In the genomic region with DNA sequence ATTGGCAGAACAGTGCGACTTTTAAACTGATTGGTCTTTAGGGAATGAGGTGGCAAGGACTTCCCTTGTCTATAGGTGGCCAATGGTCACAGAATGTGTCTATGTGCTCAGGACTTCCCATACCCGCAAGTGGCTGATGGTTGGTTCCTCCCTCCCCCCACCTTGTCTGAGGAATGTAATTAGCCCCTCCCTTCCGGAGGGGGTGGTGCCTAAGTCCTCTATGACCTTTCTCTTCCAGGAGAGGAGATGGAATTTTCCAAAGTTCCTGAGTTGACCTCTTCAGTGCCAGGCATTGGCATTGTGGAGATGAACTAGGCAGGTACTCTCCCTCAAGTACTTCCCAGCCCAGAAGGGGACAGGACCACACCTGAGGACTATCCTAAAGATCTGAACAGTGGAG, we compare ENCODE assay signal across 20 mouse cellular contexts. TPM values are rescaled to one million over a fixed set of nuclear protein-coding genes. Genes with fewer than 3 reads are reported as not detected.
DNase-seq lines count a peak whose midpoint lies in the region; ATAC-seq and TF ChIP-seq lines count a peak whose summit lies in the region.
"Had no signal": no experiment of that assay in that cellular context is flagged by ENCODE, and none has a peak within 500 bp of the region (broad histone marks: within the 10 kb centered on the region; RNA-seq: fewer than 3 reads in every experiment).

No protein-coding gene starts in this region.

- no peak for TF ChIP-seq CTCF in forebrain, postnatal 0 days (IDR thresholded peaks at IDR 0.05; ENCODE audit: low read depth)

- no peak overlapping the region for H3K4me2 ChIP-seq in forebrain, postnatal 0 days (ENCODE audit: low read depth)
- no peak overlapping the region for H3K4me2 ChIP-seq in midbrain, embryonic 14.5 days (ENCODE audit: low read length)
- H3K4me2 ChIP-seq in midbrain, embryonic 11.5 days, result no peak overlapping the region
- no peak overlapping the region for H3K4me2 ChIP-seq in forebrain, embryonic 14.5 days (ENCODE audit: low read length)
- H3K4me2 ChIP-seq: heart, embryonic 13.5 days; limb, embryonic 15.5 days had no signal

- no peaks in the 10 kb centered on the region for H3K36me3 ChIP-seq in forebrain, embryonic 10.5 days (replicated peaks)
- no peaks in the 10 kb centered on the region for H3K36me3 ChIP-seq in forebrain, postnatal 0 days (ENCODE audit: insufficient read depth)
- no peaks in the 10 kb centered on the region for H3K36me3 ChIP-seq in midbrain, embryonic 14.5 days (ENCODE audit: control insufficient read depth, insufficient read depth, low read length)
- H3K36me3 ChIP-seq in midbrain, embryonic 11.5 days (ENCODE audit: control insufficient read depth, insufficient read depth, low read length), result no peaks in the 10 kb centered on the region
- H3K36me3 ChIP-seq in forebrain, embryonic 14.5 days (ENCODE audit: control insufficient read depth, insufficient read depth, low read length), result no peaks in the 10 kb centered on the region
- H3K36me3 ChIP-seq: G1E; heart, embryonic 13.5 days; limb, embryonic 15.5 days had no signal

- no peaks in the 10 kb centered on the region for H3K9me3 ChIP-seq in forebrain, embryonic 10.5 days
- H3K9me3 ChIP-seq in forebrain, postnatal 0 days (ENCODE audit: low read length), result no peaks in the 10 kb centered on the region
- H3K9me3 ChIP-seq in midbrain, embryonic 14.5 days (ENCODE audit: control insufficient read depth, low read length), result no peaks in the 10 kb centered on the region
- H3K9me3 ChIP-seq in midbrain, embryonic 11.5 days (ENCODE audit: control insufficient read depth, low read length), result no peaks in the 10 kb centered on the region
- H3K9me3 ChIP-seq in forebrain, embryonic 14.5 days (replicated peaks; ENCODE audit: control insufficient read depth, low read length), result no peaks in the 10 kb centered on the region
- H3K9me3 ChIP-seq: G1E; heart, embryonic 13.5 days; limb, embryonic 15.5 days had no signal

- ATAC-seq in forebrain, postnatal 0 days, result no peak
- no peak for ATAC-seq in midbrain, embryonic 14.5 days (ENCODE audit: low FRiP score, low TSS enrichment)
- ATAC-seq in midbrain, embryonic 11.5 days (ENCODE audit: low FRiP score), result no peak
- ATAC-seq in forebrain, embryonic 14.5 days, result no peak
- ATAC-seq: intestine, embryonic 16.5 days had no signal

- WGBS in forebrain, embryonic 10.5 days, result 48% methylated on average over 3 of the region's 3 CpGs
- WGBS in forebrain, postnatal 0 days, result 40% methylated on average over 3 of the region's 3 CpGs
- WGBS in midbrain, embryonic 14.5 days, result 51% methylated on average over 3 of the region's 3 CpGs
- 48% methylated on average over 3 of the region's 3 CpGs for WGBS in midbrain, embryonic 11.5 days
- 40% methylated on average over 3 of the region's 3 CpGs for WGBS in forebrain, embryonic 14.5 days

- H3K27ac ChIP-seq in forebrain, embryonic 10.5 days, result peak overlapping the region; percentile 76; the same call in 1 of the 2 replicates
- no peak overlapping the region for H3K27ac ChIP-seq in forebrain, postnatal 0 days (ENCODE audit: low read depth, low read length)
- peak overlapping the region; percentile 55; the same call in 1 of the 2 replicates for H3K27ac ChIP-seq in midbrain, embryonic 14.5 days (replicated peaks; ENCODE audit: low read depth, low read length)
- H3K27ac ChIP-seq in midbrain, embryonic 11.5 days (ENCODE audit: low read depth, low read length), result no peak overlapping the region
- peak overlapping the region; percentile 58; the same call in 1 of the 2 replicates for H3K27ac ChIP-seq in forebrain, embryonic 14.5 days (ENCODE audit: low read depth, low read length)
- H3K27ac ChIP-seq: heart, embryonic 13.5 days; macrophage had no signal

- H3K9ac ChIP-seq in forebrain, postnatal 0 days, result no peak overlapping the region
- H3K9ac ChIP-seq in midbrain, embryonic 14.5 days (replicated peaks; ENCODE audit: low read length), result no peak overlapping the region
- no peak overlapping the region for H3K9ac ChIP-seq in midbrain, embryonic 11.5 days (ENCODE audit: low read length)
- H3K9ac ChIP-seq in forebrain, embryonic 14.5 days (ENCODE audit: low read length), result no peak overlapping the region
- H3K9ac ChIP-seq: heart, embryonic 13.5 days; limb, embryonic 15.5 days had no signal

- H3K4me1 ChIP-seq in forebrain, embryonic 10.5 days, result peaks cover 43% of the 10 kb centered on the region
- peaks cover 7% of the 10 kb centered on the region for H3K4me1 ChIP-seq in forebrain, postnatal 0 days (ENCODE audit: insufficient read depth)
- peaks cover 33% of the 10 kb centered on the region for H3K4me1 ChIP-seq in midbrain, embryonic 14.5 days (ENCODE audit: control insufficient read depth, insufficient read depth, low read length)
- H3K4me1 ChIP-seq in midbrain, embryonic 11.5 days (ENCODE audit: control insufficient read depth, insufficient read depth, low read length), result peaks cover 10% of the 10 kb centered on the region
- H3K4me1 ChIP-seq in forebrain, embryonic 14.5 days (ENCODE audit: control insufficient read depth, insufficient read depth, low read length), result peaks cover 33% of the 10 kb centered on the region

- H3K4me3 ChIP-seq in forebrain, embryonic 10.5 days, result no peak overlapping the region
- no peak overlapping the region for H3K4me3 ChIP-seq in forebrain, postnatal 0 days (ENCODE audit: low read depth, low read length)
- no peak overlapping the region for H3K4me3 ChIP-seq in midbrain, embryonic 14.5 days (replicated peaks; ENCODE audit: low read depth, low read length)
- no peak overlapping the region for H3K4me3 ChIP-seq in midbrain, embryonic 11.5 days (ENCODE audit: low read depth, low read length)
- no peak overlapping the region for H3K4me3 ChIP-seq in forebrain, embryonic 14.5 days (ENCODE audit: low read depth, low read length)
- H3K4me3 ChIP-seq: heart, embryonic 13.5 days; limb, embryonic 15.5 days had no signal

- no peak for DNase-seq in forebrain, embryonic 10.5 days (ENCODE audit: extremely low spot score, low spot score)
- DNase-seq in forebrain, postnatal 0 days, result no peak
- DNase-seq in midbrain, embryonic 14.5 days, result no peak
- no peak for DNase-seq in midbrain, embryonic 11.5 days (ENCODE audit: low spot score, missing footprints)
- DNase-seq in forebrain, embryonic 14.5 days (ENCODE audit: low spot score), result no peak
- DNase-seq in kidney, postnatal 36 days, result peak; percentile 52 to 64
- no peak for DNase-seq in cerebellum, postnatal 10 days
- DNase-seq in heart, postnatal 4 days, result no peak
- DNase-seq: adrenal gland, postnatal 25 days; cerebellum, adult 9-11 months; layer of hippocampus, adult 9-11 months; lung, adult 18-20 months; thymus, postnatal 14 days had no signal

- peaks cover 33% of the 10 kb centered on the region for H3K27me3 ChIP-seq in forebrain, embryonic 10.5 days (ENCODE audit: poor library complexity, severe bottlenecking)
- H3K27me3 ChIP-seq in forebrain, postnatal 0 days (ENCODE audit: insufficient read depth, low read length), result no peaks in the 10 kb centered on the region
- H3K27me3 ChIP-seq in midbrain, embryonic 14.5 days (ENCODE audit: control insufficient read depth, insufficient read depth, low read length), result no peaks in the 10 kb centered on the region
- H3K27me3 ChIP-seq in midbrain, embryonic 11.5 days (ENCODE audit: control insufficient read depth, insufficient read depth, low read length), result no peaks in the 10 kb centered on the region; the same call in 1 of the 2 replicates
- no peaks in the 10 kb centered on the region for H3K27me3 ChIP-seq in forebrain, embryonic 14.5 days (replicated peaks; ENCODE audit: control insufficient read depth, insufficient read depth, low read length)
- H3K27me3 ChIP-seq: heart, embryonic 13.5 days; limb, embryonic 15.5 days had no signal

RNA-seq across cellular contexts. Expression of a gene that starts 33.5 kb away (rescaled TPM):
- polyA plus RNA-seq in forebrain, embryonic 10.5 days (2016; fragmentation: Nextera tagmentation; extraction: Ambion mirVana), result 0.66 TPM in 2 replicates
- total RNA-seq in forebrain, postnatal 0 days (2014; rRNA removed), result 65.3 and 71.5 TPM in 2 replicates
- polyA plus RNA-seq in forebrain, postnatal 0 days (2015; fragmentation: Nextera tagmentation; extraction: Ambion mirVana), result 6.0 TPM in 2 replicates
- polyA plus RNA-seq in midbrain, embryonic 14.5 days (2014; fragmentation: Nextera tagmentation; extraction: Ambion mirVana), result 10.5 and 21.2 TPM in 2 replicates
- 1.4 and 1.8 TPM in 2 replicates for polyA plus RNA-seq in midbrain, embryonic 11.5 days (2014; fragmentation: Nextera tagmentation; extraction: Ambion mirVana)
- polyA plus RNA-seq in forebrain, embryonic 14.5 days (2014; fragmentation: Nextera tagmentation; extraction: Ambion mirVana), result 8.0 and 8.1 TPM in 2 replicates
- 10 to 100 TPM; 10.9 to 12.6 TPM for total RNA-seq in heart, postnatal 4 days (2021)
- total RNA-seq: hematopoietic stem cell, adult 5-6 weeks; monocyte, adult 5-6 weeks had no signal
- polyA plus RNA-seq: G1E, macrophage had no signal

Comparison
In these comparisons a context has a peak if more than half of its experiments do, and no peak if none do; other contexts are left out.
1. H3K27ac ChIP-seq: peak in forebrain, embryonic 10.5 days (single experiment), midbrain, embryonic 14.5 days (single experiment) and forebrain, embryonic 14.5 days (single experiment); none in forebrain, postnatal 0 days (single experiment) and midbrain, embryonic 11.5 days (single experiment).
2. DNase-seq: peak in kidney, postnatal 36 days (2 of 2); none in forebrain, embryonic 10.5 days (single experiment), forebrain, postnatal 0 days (single experiment), midbrain, embryonic 14.5 days (single experiment), midbrain, embryonic 11.5 days (single experiment), forebrain, embryonic 14.5 days (single experiment), cerebellum, postnatal 10 days (0 of 2) and heart, postnatal 4 days (single experiment).